Mouse (Mus musculus): ENCODE data around the gene Xylt1. TPM values are rescaled to one million over a fixed set of nuclear protein-coding genes. Genes with fewer than 3 reads are reported as not detected.
A peak's percentile ranks its signal among the peaks of the same experiment; 100 is the strongest.

Gene Xylt1
- polyA plus RNA-seq, 1 experiment: 10.5 TPM

- Histone ChIP-seq H3K4me1 (ENCODE audit: control insufficient read depth, insufficient read depth, low read length) (peaks cover 40% of the 10 kb centered on the region), H3K4me3 (ENCODE audit: insufficient read depth, low read length) (no peak overlapping the region), H3K27ac (ENCODE audit: insufficient read depth, low read depth, low read length) (no peak overlapping the region)
- TF ChIP-seq CTCF (IDR thresholded peaks at IDR 0.05; ENCODE audit: low read depth, low read length) (no peak), POLR2A (IDR thresholded peaks at IDR 0.05; ENCODE audit: borderline replicate concordance, low read depth, low read length) (no peak)
Observed at GRCm38 (mm10) chr7:117414341-117415008, 33.7 kb downstream of the Xylt1 start.

- TF ChIP-seq CTCF (IDR thresholded peaks at IDR 0.05; ENCODE audit: low read depth, low read length) (no peak), POLR2A (IDR thresholded peaks at IDR 0.05; ENCODE audit: borderline replicate concordance, low read depth, low read length) (no peak)
- Histone ChIP-seq H3K4me3 (ENCODE audit: insufficient read depth, low read length) (no peak overlapping the region), H3K27ac (ENCODE audit: insufficient read depth, low read depth, low read length) (no peak overlapping the region), H3K4me1 (ENCODE audit: control insufficient read depth, insufficient read depth, low read length) (peaks cover 42% of the 10 kb centered on the region)
Observed at GRCm38 (mm10) chr7:117415009-117415363, 34.2 kb downstream of the Xylt1 start.

DNA sequence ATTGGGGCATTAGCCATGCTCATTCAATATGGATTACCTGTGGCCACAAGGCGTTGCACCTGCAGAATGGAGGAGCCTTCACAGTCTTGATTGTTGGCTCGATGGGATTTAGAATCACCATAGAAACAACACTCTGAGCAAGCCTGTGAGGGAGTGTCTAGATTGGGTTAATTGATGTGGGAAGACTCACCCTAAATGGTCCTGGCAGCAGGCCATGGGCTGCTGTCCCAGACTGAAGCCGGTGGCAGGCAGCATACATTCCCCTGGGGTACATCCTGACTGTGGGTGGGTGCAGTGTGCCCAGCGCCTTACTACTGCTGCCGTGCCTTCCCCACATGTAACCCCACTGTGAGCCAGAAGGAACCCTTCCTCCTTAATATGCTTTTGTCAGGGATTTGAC lies 38.3 kb downstream of the Xylt1 start:
- peaks cover 15% of the 10 kb centered on the region for H3K4me1 ChIP-seq (ENCODE audit: control insufficient read depth, insufficient read depth, low read length)
- no peak for TF ChIP-seq CTCF (IDR thresholded peaks at IDR 0.05; ENCODE audit: low read depth, low read length)
- TF ChIP-seq POLR2A (IDR thresholded peaks at IDR 0.05; ENCODE audit: borderline replicate concordance, low read depth, low read length): no peak
- no peak overlapping the region for H3K27ac ChIP-seq (ENCODE audit: insufficient read depth, low read depth, low read length)
- H3K4me3 ChIP-seq (ENCODE audit: insufficient read depth, low read length): no peak overlapping the region

GRCm38 (mm10) chr7:117419846-117420245 lies 39.1 kb downstream of the Xylt1 start:
- H3K4me3 ChIP-seq (ENCODE audit: insufficient read depth, low read length): no peak overlapping the region
- TF ChIP-seq POLR2A (IDR thresholded peaks at IDR 0.05; ENCODE audit: borderline replicate concordance, low read depth, low read length) (no peak), CTCF (IDR thresholded peaks at IDR 0.05; ENCODE audit: low read depth, low read length) (no peak)
- no peak overlapping the region for H3K27ac ChIP-seq (ENCODE audit: insufficient read depth, low read depth, low read length)
- H3K4me1 ChIP-seq (ENCODE audit: control insufficient read depth, insufficient read depth, low read length): peaks cover 7% of the 10 kb centered on the region

DNA sequence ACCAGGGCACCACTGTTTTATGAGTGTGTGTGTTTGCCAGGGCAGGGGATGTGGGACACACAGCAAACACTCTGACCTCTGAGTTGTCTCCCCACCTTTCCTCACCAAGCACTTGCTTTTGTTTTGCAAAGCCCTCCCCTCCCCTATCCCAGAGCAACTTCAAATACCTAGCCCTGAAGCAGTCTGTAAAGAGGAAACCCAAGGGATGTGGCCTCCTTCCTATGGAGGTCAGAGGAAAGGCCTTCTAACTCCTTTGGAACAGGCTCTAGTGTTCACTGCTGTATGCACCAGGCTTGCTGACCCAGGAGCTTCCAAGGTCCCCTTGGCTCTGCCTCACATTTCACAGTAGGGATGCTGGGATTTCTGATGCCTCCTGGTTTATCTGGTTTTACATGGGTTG lies 39.5 kb downstream of the Xylt1 start:
- H3K4me1 ChIP-seq (ENCODE audit: control insufficient read depth, insufficient read depth, low read length): peaks cover 3% of the 10 kb centered on the region; the same call in 1 of the 2 replicates
- H3K27ac ChIP-seq (ENCODE audit: insufficient read depth, low read depth, low read length): no peak overlapping the region
- no peak for TF ChIP-seq POLR2A (IDR thresholded peaks at IDR 0.05; ENCODE audit: borderline replicate concordance, low read depth, low read length)
- TF ChIP-seq CTCF (IDR thresholded peaks at IDR 0.05; ENCODE audit: low read depth, low read length): no peak
- H3K4me3 ChIP-seq (ENCODE audit: insufficient read depth, low read length): no peak overlapping the region

DNA sequence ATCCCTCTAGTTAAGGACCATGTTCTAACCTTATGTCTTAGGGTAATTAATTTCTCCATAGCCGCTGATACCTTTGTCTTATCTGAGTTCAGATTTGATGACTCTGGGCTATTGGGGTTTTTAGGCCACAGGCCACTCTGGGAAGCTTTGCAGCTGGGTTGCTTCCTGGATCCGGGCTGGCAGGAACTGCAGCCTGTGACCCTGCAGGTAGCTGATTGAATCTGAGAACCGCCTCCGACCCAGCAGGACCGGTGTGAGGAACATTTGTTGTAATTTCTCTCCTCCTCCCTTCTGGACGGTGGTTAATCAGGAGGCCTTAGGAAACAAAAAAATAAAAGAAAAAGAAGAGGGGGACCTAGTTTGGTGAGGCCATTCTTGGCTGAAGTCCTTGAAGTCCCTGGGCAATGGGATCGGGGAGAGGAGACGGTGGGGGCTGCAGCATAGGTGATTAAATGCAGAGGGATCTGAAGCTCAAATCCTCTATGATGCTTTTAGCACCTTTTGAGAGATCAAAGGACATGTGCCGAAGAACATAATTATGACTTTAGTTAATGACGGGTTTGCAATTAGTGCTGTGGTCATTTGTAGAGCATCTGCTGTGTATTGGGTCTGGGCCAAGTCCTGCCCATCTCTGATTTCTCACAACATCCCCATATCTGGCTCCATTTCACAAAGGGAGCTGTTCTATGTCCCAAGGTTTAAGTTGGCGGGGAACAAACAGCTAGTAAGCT lies 40.2 kb downstream of the Xylt1 start:
- H3K27ac ChIP-seq (ENCODE audit: insufficient read depth, low read depth, low read length): no peak overlapping the region
- TF ChIP-seq POLR2A (IDR thresholded peaks at IDR 0.05; ENCODE audit: borderline replicate concordance, low read depth, low read length) (no peak), CTCF (IDR thresholded peaks at IDR 0.05; ENCODE audit: low read depth, low read length) (no peak)

DNA sequence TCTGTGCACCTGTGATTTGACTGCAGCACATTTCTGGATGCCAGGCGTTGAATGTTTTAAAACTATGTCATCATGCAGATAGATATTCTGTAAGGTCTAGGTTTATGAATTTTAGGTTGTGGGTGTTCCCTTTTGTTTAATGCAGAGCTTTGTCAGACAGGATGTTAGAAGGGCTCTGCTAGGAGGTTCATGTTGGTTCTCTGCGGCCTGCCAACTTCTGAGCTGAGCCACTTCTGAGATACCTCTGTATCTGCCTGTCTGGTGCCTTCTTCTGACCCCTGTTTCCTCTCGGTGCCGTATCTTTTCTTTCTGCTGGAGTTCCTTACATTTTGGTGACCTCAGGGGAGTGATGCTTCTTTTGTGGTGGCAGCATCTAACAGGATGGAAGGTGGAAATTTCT lies 44.1 kb downstream of the Xylt1 start:
- Histone ChIP-seq H3K4me1 (ENCODE audit: control insufficient read depth, insufficient read depth, low read length) (peaks cover 19% of the 10 kb centered on the region), H3K4me3 (ENCODE audit: insufficient read depth, low read length) (no peak overlapping the region), H3K27ac (ENCODE audit: insufficient read depth, low read depth, low read length) (no peak overlapping the region)
- TF ChIP-seq POLR2A (IDR thresholded peaks at IDR 0.05; ENCODE audit: borderline replicate concordance, low read depth, low read length): no peak
- TF ChIP-seq CTCF (IDR thresholded peaks at IDR 0.05; ENCODE audit: low read depth, low read length): no peak

More for the DNA sequence above, 40.2 kb downstream of the Xylt1 start:
- H3K4me1 ChIP-seq (ENCODE audit: control insufficient read depth, insufficient read depth, low read length): 0 out of 2 replicates have a peak, but pooled peaks cover 2% of the 10 kb centered on the region
- H3K4me3 ChIP-seq (ENCODE audit: insufficient read depth, low read length): no peak overlapping the region

GRCm38 (mm10) chr7:117426366-117426765 lies 45.6 kb downstream of the Xylt1 start:
- Histone ChIP-seq H3K4me3 (ENCODE audit: insufficient read depth, low read length) (no peak overlapping the region), H3K27ac (ENCODE audit: insufficient read depth, low read depth, low read length) (no peak overlapping the region), H3K4me1 (ENCODE audit: control insufficient read depth, insufficient read depth, low read length) (peaks cover 24% of the 10 kb centered on the region)
- TF ChIP-seq POLR2A (IDR thresholded peaks at IDR 0.05; ENCODE audit: borderline replicate concordance, low read depth, low read length) (no peak), CTCF (IDR thresholded peaks at IDR 0.05; ENCODE audit: low read depth, low read length) (no peak)

DNA sequence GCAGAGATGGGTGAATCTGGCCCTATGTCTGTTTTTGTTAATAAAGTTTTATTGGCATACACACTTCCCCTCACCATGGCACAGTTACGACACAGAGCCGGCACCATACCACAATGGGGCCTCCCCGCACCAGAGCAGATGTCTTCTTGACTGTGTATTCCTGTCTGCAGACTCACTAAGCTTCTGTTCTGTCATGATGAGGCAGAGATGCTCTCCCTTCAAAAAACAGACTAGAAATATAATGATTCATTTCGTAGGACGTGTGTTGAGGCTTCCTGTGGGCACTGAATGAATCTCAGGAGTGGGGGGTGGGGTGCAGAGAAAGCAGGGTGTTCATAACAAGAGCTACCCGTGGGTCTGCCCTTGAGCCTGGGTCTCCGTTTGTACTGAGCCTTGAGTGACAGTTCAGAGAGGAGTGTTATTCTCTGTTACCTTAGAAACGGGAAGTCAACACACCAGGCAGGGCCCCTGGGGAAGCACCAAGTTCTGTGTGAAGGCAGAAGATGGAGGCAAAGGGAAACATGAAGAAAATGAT lies 48.0 kb downstream of the Xylt1 start:
- TF ChIP-seq POLR2A (IDR thresholded peaks at IDR 0.05; ENCODE audit: borderline replicate concordance, low read depth, low read length) (no peak), CTCF (IDR thresholded peaks at IDR 0.05; ENCODE audit: low read depth, low read length) (no peak)
- Histone ChIP-seq H3K4me1 (ENCODE audit: control insufficient read depth, insufficient read depth, low read length) (peaks cover 24% of the 10 kb centered on the region), H3K27ac (ENCODE audit: insufficient read depth, low read depth, low read length) (peak overlapping the region; percentile 21; the same call in 1 of the 2 replicates), H3K4me3 (ENCODE audit: insufficient read depth, low read length) (no peak overlapping the region)

DNA sequence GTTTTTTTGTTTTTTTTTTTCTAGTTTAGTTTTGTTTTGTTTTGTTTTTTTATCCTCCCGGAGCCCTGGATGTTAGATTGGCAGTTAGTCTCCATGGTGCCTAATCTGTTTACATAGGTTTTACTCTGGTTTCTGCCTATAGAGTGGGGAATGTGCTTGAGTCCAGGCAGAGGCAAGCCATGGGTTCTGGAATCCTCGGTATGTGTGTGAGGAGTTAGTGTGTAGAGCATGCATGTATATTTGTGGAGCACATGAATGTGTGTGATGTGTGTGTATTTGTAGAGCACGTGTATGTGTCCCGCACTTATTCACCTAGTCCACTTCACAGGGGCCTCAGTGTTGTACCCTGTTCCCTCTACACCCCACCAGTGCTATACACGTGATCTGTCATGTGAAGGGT lies 48.7 kb downstream of the Xylt1 start:
- no peak overlapping the region for H3K27ac ChIP-seq (ENCODE audit: insufficient read depth, low read depth, low read length)
- TF ChIP-seq POLR2A (IDR thresholded peaks at IDR 0.05; ENCODE audit: borderline replicate concordance, low read depth, low read length): no peak
- no peak for TF ChIP-seq CTCF (IDR thresholded peaks at IDR 0.05; ENCODE audit: low read depth, low read length)
- H3K4me3 ChIP-seq (ENCODE audit: insufficient read depth, low read length): no peak overlapping the region
- H3K4me1 ChIP-seq (ENCODE audit: control insufficient read depth, insufficient read depth, low read length): peaks cover 24% of the 10 kb centered on the region

Data from bone marrow macrophage, adult 2 months (primary cell).